Mouse (Mus musculus): ENCODE measurements at regions not wholly inside any gene's neighbourhood (a gene's known extent, or its start where the extent isn't known, plus 50 kb on each side); places are given as distances from the start of the nearest gene placed in this dataset.

GRCm38 (mm10) chr7:135942826-135943225, 226.7 kb upstream of the Mki67 start:
- no peak for ATAC-seq (replicated peaks; ENCODE audit: low FRiP score, poor library complexity, severe bottlenecking)

GRCm38 (mm10) chr7:135946071-135946646, 230.0 kb upstream of the Mki67 start:
- ATAC-seq (replicated peaks; ENCODE audit: low FRiP score, poor library complexity, severe bottlenecking) = no peak

- no peak for ATAC-seq (replicated peaks; ENCODE audit: low FRiP score, poor library complexity, severe bottlenecking)
These were observed 244.9 kb upstream of the Mki67 start for GRCm38 (mm10) chr7:135961026-135961425.

- ATAC-seq (replicated peaks; ENCODE audit: low FRiP score, poor library complexity, severe bottlenecking) = no peak
These were observed 249.4 kb upstream of the Mki67 start for GRCm38 (mm10) chr7:135965528-135965927.

- ATAC-seq (replicated peaks; ENCODE audit: low FRiP score, poor library complexity, severe bottlenecking) = no peak
These were observed 250.1 kb upstream of the Mki67 start for GRCm38 (mm10) chr7:135966231-135966630.

- ATAC-seq (replicated peaks; ENCODE audit: low FRiP score, poor library complexity, severe bottlenecking) = no peak
These were observed 252.5 kb upstream of the Mki67 start for GRCm38 (mm10) chr7:135968638-135969037.

- peak; percentile 12; the same call in 1 of the 2 replicates for ATAC-seq (replicated peaks; ENCODE audit: low FRiP score, poor library complexity, severe bottlenecking)
These were observed 269.9 kb upstream of the Mki67 start for GRCm38 (mm10) chr7:135986021-135986420.

GRCm38 (mm10) chr7:135990321-135990720, 274.2 kb upstream of the Mki67 start:
- no peak for ATAC-seq (replicated peaks; ENCODE audit: low FRiP score, poor library complexity, severe bottlenecking)

GRCm38 (mm10) chr7:135996896-135997295, 280.7 kb upstream of the Mki67 start:
- no peak for ATAC-seq (replicated peaks; ENCODE audit: low FRiP score, poor library complexity, severe bottlenecking)

GRCm38 (mm10) chr7:135997640-135998039, 281.5 kb upstream of the Mki67 start:
- ATAC-seq (replicated peaks; ENCODE audit: low FRiP score, poor library complexity, severe bottlenecking) = no peak

GRCm38 (mm10) chr7:136002382-136002781, 286.2 kb upstream of the Mki67 start:
- no peak for ATAC-seq (replicated peaks; ENCODE audit: low FRiP score, poor library complexity, severe bottlenecking)

GRCm38 (mm10) chr7:136003291-136003690, 287.1 kb upstream of the Mki67 start:
- ATAC-seq (replicated peaks; ENCODE audit: low FRiP score, poor library complexity, severe bottlenecking) = no peak

- no peak for ATAC-seq (replicated peaks; ENCODE audit: low FRiP score, poor library complexity, severe bottlenecking)
These were observed 291.8 kb upstream of the Mki67 start for GRCm38 (mm10) chr7:136007796-136008455.

- no peak for ATAC-seq (replicated peaks; ENCODE audit: low FRiP score, poor library complexity, severe bottlenecking)
These were observed 292.3 kb upstream of the Mki67 start for GRCm38 (mm10) chr7:136008486-136008885.

GRCm38 (mm10) chr7:136010013-136010412, 293.9 kb upstream of the Mki67 start:
- peak; percentile 53; the same call in 1 of the 2 replicates for ATAC-seq (replicated peaks; ENCODE audit: low FRiP score, poor library complexity, severe bottlenecking)

- ATAC-seq (replicated peaks; ENCODE audit: low FRiP score, poor library complexity, severe bottlenecking) = no peak
These were observed 298.5 kb upstream of the Mki67 start for GRCm38 (mm10) chr7:136014706-136015105.

- no peak for ATAC-seq (replicated peaks; ENCODE audit: low FRiP score, poor library complexity, severe bottlenecking)
These were observed 300.8 kb upstream of the Mki67 start for GRCm38 (mm10) chr7:136016918-136017317.

- ATAC-seq (replicated peaks; ENCODE audit: low FRiP score, poor library complexity, severe bottlenecking) = no peak
These were observed 304.4 kb upstream of the Mki67 start for GRCm38 (mm10) chr7:136020577-136020976.

GRCm38 (mm10) chr7:136021071-136021470, 304.9 kb upstream of the Mki67 start:
- ATAC-seq (replicated peaks; ENCODE audit: low FRiP score, poor library complexity, severe bottlenecking) = no peak

GRCm38 (mm10) chr7:136022781-136023448, 306.8 kb upstream of the Mki67 start:
- no peak for ATAC-seq (replicated peaks; ENCODE audit: low FRiP score, poor library complexity, severe bottlenecking)

- ATAC-seq (replicated peaks; ENCODE audit: low FRiP score, poor library complexity, severe bottlenecking) = no peak
These were observed 310.3 kb upstream of the Mki67 start for GRCm38 (mm10) chr7:136026451-136026850.

All from erythroblast, adult 5-6 weeks (primary cell).